Mouse (Mus musculus) heart, embryonic 15.5 days (tissue): ENCODE results near the gene Abr. TPM values are rescaled to one million over a fixed set of nuclear protein-coding genes. Genes with fewer than 3 reads are reported as not detected.

Experiments
- ATAC-seq: fragments of 200-750 bp; cut with Nextera tagmentation; replicated peaks from 2 replicates; pipeline ENCODE4 v1.8.0; 2017; ENCODE audit warnings: low read depth, moderate TSS enrichment; ENCODE audit not compliant: insufficient number of reproducible peaks, insufficient read depth, low FRiP score
- H3K27ac ChIP-seq: fragments of 300-500 bp; sonication (generic); 2 replicates; pipeline ENCODE4 v1.5.1; 2015; ENCODE audit warnings: mild to moderate bottlenecking, inconsistent platforms
- H3K27me3 ChIP-seq: fragments of 300-500 bp; sonication (generic); 2 replicates; pipeline ENCODE4 v1.6.1; 2015; ENCODE audit warnings: inconsistent platforms
- H3K36me3 ChIP-seq: fragments of 300-500 bp; sonication (generic); 2 replicates; pipeline ENCODE4 v1.6.1; 2015; ENCODE audit warnings: mild to moderate bottlenecking, inconsistent platforms
- H3K4me1 ChIP-seq: fragments of 300-500 bp; sonication (generic); replicated peaks from 2 replicates; pipeline ENCODE4 v1.6.1; 2015; ENCODE audit warnings: inconsistent platforms
- H3K4me2 ChIP-seq: fragments of 300-500 bp; sonication (generic); 2 replicates; pipeline ENCODE4 v1.6.1; 2015; ENCODE audit warnings: inconsistent platforms, mild to moderate bottlenecking, moderate library complexity
- H3K4me3 ChIP-seq: fragments of 300-500 bp; sonication (generic); 2 replicates; pipeline ENCODE4 v1.5.1; 2015; ENCODE audit warnings: mild to moderate bottlenecking, inconsistent platforms
- H3K9ac ChIP-seq: fragments of 300-500 bp; sonication (generic); 2 replicates; pipeline ENCODE4 v1.6.1; 2015; ENCODE audit warnings: mild to moderate bottlenecking, inconsistent platforms
- H3K9me3 ChIP-seq: fragments of 300-500 bp; sonication (generic); replicated peaks from 2 replicates; pipeline ENCODE4 v1.6.1; 2016; ENCODE audit warnings: inconsistent platforms
- WGBS: fragments of 180-500 bp; shearing (Covaris S2); methylation state at CpG from one replicate; pipeline ENCODE4 v1.1.7; 2015; ENCODE audit warnings: mixed read lengths; 5-methylcytosine and 5-hydroxymethylcytosine counted together
- polyA plus RNA-seq: library from polyadenylated mRNA; unstranded; fragments of >200 nt; fragmentation: Nextera tagmentation; extraction: Ambion mirVana; gene quantifications from 2 replicates; pipeline ENCODE4 v1.2.1, GENCODE M21; 2015

The Abr gene
- polyA plus RNA-seq, 1 experiment from 2014 or later, result 19.9 TPM

GRCm38 (mm10) chr11:76484033-76484432 is 138.1 kb downstream of the Abr start:
- peaks cover 37% of the 10 kb centered on the region for H3K4me1 ChIP-seq
- H3K27ac ChIP-seq, result peak overlapping the region; percentile 55; the same call in 1 of the 2 replicates

GRCm38 (mm10) chr11:76483171-76483727 is 138.9 kb downstream of the Abr start:
- H3K4me3 ChIP-seq, result no peak overlapping the region
- WGBS, result 25% methylated on average over 4 of the region's 4 CpGs
- H3K4me2 ChIP-seq, result no peak overlapping the region; the same call in 1 of the 2 replicates
- H3K9ac ChIP-seq, result no peak overlapping the region
- H3K27me3 ChIP-seq, result no peaks in the 10 kb centered on the region
- no peaks in the 10 kb centered on the region for H3K9me3 ChIP-seq
- peaks cover 6% of the 10 kb centered on the region; the same call in 1 of the 2 replicates for H3K36me3 ChIP-seq
- ATAC-seq, result no peak
- H3K27ac ChIP-seq, result peak overlapping the region; percentile 55
- H3K4me1 ChIP-seq, result peaks cover 37% of the 10 kb centered on the region

More at GRCm38 (mm10) chr11:76484033-76484432, 138.1 kb downstream of the Abr start:
- no peak for ATAC-seq
- H3K27me3 ChIP-seq, result no peaks in the 10 kb centered on the region
- no peaks in the 10 kb centered on the region for H3K9me3 ChIP-seq
- H3K36me3 ChIP-seq, result no peaks in the 10 kb centered on the region
- no peak overlapping the region for H3K4me3 ChIP-seq
- H3K9ac ChIP-seq, result no peak overlapping the region
- WGBS, result 47% methylated on average over 2 of the region's 2 CpGs
- no peak overlapping the region for H3K4me2 ChIP-seq

GRCm38 (mm10) chr11:76482697-76483096 is 139.4 kb downstream of the Abr start:
- peak overlapping the region; percentile 55 for H3K27ac ChIP-seq
- H3K36me3 ChIP-seq, result peaks cover 9% of the 10 kb centered on the region; the same call in 1 of the 2 replicates
- H3K9ac ChIP-seq, result no peak overlapping the region
- H3K9me3 ChIP-seq, result no peaks in the 10 kb centered on the region
- H3K4me3 ChIP-seq, result no peak overlapping the region
- H3K4me2 ChIP-seq, result no peak overlapping the region
- 55% methylated on average over 5 of the region's 5 CpGs for WGBS
- no peaks in the 10 kb centered on the region for H3K27me3 ChIP-seq
- H3K4me1 ChIP-seq, result peaks cover 33% of the 10 kb centered on the region
- ATAC-seq, result no peak

GRCm38 (mm10) chr11:76482183-76482582 is 139.9 kb downstream of the Abr start:
- ATAC-seq, result no peak
- 61% methylated on average over 5 of the region's 5 CpGs for WGBS
- Histone ChIP-seq H3K27ac (peak overlapping the region; percentile 55; the same call in 1 of the 2 replicates), H3K4me2 (no peak overlapping the region), H3K9ac (no peak overlapping the region), H3K4me1 (peaks cover 36% of the 10 kb centered on the region), H3K9me3 (no peaks in the 10 kb centered on the region), H3K36me3 (peaks cover 9% of the 10 kb centered on the region; the same call in 1 of the 2 replicates), H3K27me3 (no peaks in the 10 kb centered on the region), H3K4me3 (no peak overlapping the region)

GRCm38 (mm10) chr11:76479729-76480128 is 142.4 kb downstream of the Abr start:
- no peak for ATAC-seq
- Histone ChIP-seq H3K9me3 (no peaks in the 10 kb centered on the region), H3K27ac (peak overlapping the region; percentile 24; the same call in 1 of the 2 replicates), H3K36me3 (peaks cover 9% of the 10 kb centered on the region; the same call in 1 of the 2 replicates), H3K4me2 (no peak overlapping the region), H3K4me1 (peaks cover 39% of the 10 kb centered on the region), H3K4me3 (no peak overlapping the region), H3K9ac (no peak overlapping the region), H3K27me3 (no peaks in the 10 kb centered on the region)
- WGBS, result 85% methylated on average over 4 of the region's 4 CpGs

GRCm38 (mm10) chr11:76478676-76479655 is 143.1 kb downstream of the Abr start:
- Histone ChIP-seq H3K27me3 (no peaks in the 10 kb centered on the region), H3K9ac (no peak overlapping the region), H3K36me3 (peaks cover 9% of the 10 kb centered on the region; the same call in 1 of the 2 replicates), H3K27ac (peak overlapping the region; percentile 24; the same call in 1 of the 2 replicates), H3K4me1 (peaks cover 35% of the 10 kb centered on the region), H3K4me2 (no peak overlapping the region), H3K4me3 (no peak overlapping the region), H3K9me3 (no peaks in the 10 kb centered on the region)
- ATAC-seq, result no peak
- 88% methylated on average over 13 of the region's 13 CpGs for WGBS

GRCm38 (mm10) chr11:76477095-76477525 is 145.0 kb downstream of the Abr start:
- peaks cover 17% of the 10 kb centered on the region for H3K4me1 ChIP-seq
- no peaks in the 10 kb centered on the region for H3K9me3 ChIP-seq
- H3K9ac ChIP-seq, result no peak overlapping the region
- H3K36me3 ChIP-seq, result peaks cover 9% of the 10 kb centered on the region; the same call in 1 of the 2 replicates
- H3K27ac ChIP-seq, result no peak overlapping the region
- H3K4me3 ChIP-seq, result no peak overlapping the region
- WGBS, result 36% methylated on average over 5 of the region's 5 CpGs
- ATAC-seq, result no peak
- no peak overlapping the region for H3K4me2 ChIP-seq
- no peaks in the 10 kb centered on the region for H3K27me3 ChIP-seq

- Histone ChIP-seq H3K27me3 (no peaks in the 10 kb centered on the region), H3K27ac (0 out of 2 replicates have a peak overlapping the region, but pooled peaks have one; percentile 7), H3K4me1 (peaks cover 15% of the 10 kb centered on the region), H3K9ac (no peak overlapping the region), H3K4me2 (no peak overlapping the region), H3K4me3 (no peak overlapping the region), H3K9me3 (no peaks in the 10 kb centered on the region), H3K36me3 (peaks cover 9% of the 10 kb centered on the region; the same call in 1 of the 2 replicates)
- WGBS, result 42% methylated on average over 8 of the region's 8 CpGs
- ATAC-seq, result no peak
Observed at GRCm38 (mm10) chr11:76476376-76477094, 145.6 kb downstream of the Abr start.

GRCm38 (mm10) chr11:76472617-76473016 is 149.5 kb downstream of the Abr start:
- 56% methylated on average over 5 of the region's 5 CpGs for WGBS
- Histone ChIP-seq H3K27ac (no peak overlapping the region), H3K4me1 (peaks cover 41% of the 10 kb centered on the region), H3K4me3 (no peak overlapping the region), H3K9me3 (no peaks in the 10 kb centered on the region), H3K36me3 (no peaks in the 10 kb centered on the region), H3K9ac (no peak overlapping the region), H3K27me3 (no peaks in the 10 kb centered on the region), H3K4me2 (no peak overlapping the region)
- no peak for ATAC-seq

- H3K4me1 ChIP-seq, result peaks cover 38% of the 10 kb centered on the region
- 53% methylated on average over 11 of the region's 11 CpGs for WGBS
- H3K4me3 ChIP-seq, result no peak overlapping the region
- no peak overlapping the region for H3K4me2 ChIP-seq
- H3K27me3 ChIP-seq, result no peaks in the 10 kb centered on the region
- H3K27ac ChIP-seq, result peak overlapping the region; percentile 68
- H3K36me3 ChIP-seq, result no peaks in the 10 kb centered on the region
- ATAC-seq, result peak; percentile 24; the same call in 1 of the 2 replicates
- no peak overlapping the region for H3K9ac ChIP-seq
- no peaks in the 10 kb centered on the region for H3K9me3 ChIP-seq
Observed at GRCm38 (mm10) chr11:76469311-76469998, 152.7 kb downstream of the Abr start.
